Mouse (Mus musculus) megakaryocyte-erythroid progenitor cell, adult 5 weeks (primary cell): ENCODE measurements around the gene Vmn1r85. TPM values are rescaled to one million over a fixed set of nuclear protein-coding genes. Genes with fewer than 3 reads are reported as not detected.

Experiments used
- polyA plus RNA-seq: library from polyadenylated mRNA; stranded (reverse); fragments of >175 nt; gene quantifications from 2 replicates; pipeline ENCODE4 v1.2.3, GENCODE M21; 2012

The Vmn1r85 gene
- polyA plus RNA-seq: 0.01 TPM in 1 of 2 replicates, not detected in the other

DNA sequence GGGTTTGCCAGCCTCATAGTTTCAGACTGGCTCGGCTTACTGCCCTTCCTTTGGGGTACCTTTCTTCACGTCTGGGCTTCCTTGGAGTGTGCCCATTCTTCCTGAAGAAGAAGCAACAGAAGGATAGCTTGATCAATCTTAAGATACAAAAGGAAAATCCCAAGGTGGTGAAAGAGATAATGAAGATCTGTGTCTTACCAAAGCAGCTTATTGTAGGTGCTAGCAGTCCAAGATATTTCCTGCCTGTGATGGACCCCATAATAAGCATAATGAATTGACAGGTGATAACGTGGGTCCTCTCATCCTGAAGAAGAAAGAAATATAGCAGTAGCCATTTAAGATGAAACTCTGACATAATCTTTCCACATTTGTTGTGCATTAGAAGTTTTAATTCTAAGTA, at the start of gene Vmn1r85:
Gene Vmn1r85 (minus strand): TSS at position 101 of the 400 bp plus-strand sequence.

DNA sequence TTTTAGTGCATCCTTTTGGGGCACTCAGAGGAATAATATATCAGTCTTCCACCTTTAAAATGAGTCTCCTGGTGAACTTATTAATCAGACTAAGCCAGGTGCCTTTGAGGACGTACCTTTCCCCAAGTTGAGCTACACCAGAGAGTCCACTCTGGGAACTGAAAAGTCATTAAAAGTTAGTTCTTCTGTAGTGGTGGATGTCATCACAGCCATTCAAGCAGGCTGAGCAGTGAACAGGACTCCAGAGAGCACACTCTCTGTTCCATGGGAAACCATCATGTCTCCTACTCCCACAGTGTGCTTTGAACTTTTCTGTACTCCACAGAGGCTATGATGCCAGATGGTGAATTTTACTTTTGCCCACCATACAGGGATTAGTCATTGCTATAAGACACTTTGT, 45.1 kb upstream of the Vmn1r85 start, which contains the start of gene Vmn1r87:
Gene Vmn1r87 (minus strand): TSS at position 101 of the 400 bp plus-strand sequence.

DNA sequence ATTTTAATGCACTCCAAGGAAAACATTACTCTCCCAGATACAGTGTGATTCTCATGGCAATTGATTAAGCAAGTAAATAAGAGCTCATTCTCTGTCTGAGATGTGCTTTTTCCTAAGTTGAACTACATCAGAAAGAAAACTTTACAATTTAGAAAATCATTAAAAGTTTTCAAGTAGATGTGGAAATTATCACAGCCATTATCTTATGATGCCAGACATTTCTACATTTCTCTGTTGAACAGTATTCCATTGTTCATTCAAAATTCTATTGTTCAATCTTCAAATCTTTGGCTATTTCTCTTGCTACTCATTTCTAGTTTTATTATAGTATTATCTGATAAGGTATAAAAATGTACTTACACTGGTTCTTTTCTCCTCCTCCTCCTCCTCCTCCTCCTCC, 24.8 kb upstream of the Vmn1r85 start, which contains the start of gene Vmn1r86:
Gene Vmn1r86 (minus strand): TSS at position 101 of the 400 bp plus-strand sequence.

DNA sequence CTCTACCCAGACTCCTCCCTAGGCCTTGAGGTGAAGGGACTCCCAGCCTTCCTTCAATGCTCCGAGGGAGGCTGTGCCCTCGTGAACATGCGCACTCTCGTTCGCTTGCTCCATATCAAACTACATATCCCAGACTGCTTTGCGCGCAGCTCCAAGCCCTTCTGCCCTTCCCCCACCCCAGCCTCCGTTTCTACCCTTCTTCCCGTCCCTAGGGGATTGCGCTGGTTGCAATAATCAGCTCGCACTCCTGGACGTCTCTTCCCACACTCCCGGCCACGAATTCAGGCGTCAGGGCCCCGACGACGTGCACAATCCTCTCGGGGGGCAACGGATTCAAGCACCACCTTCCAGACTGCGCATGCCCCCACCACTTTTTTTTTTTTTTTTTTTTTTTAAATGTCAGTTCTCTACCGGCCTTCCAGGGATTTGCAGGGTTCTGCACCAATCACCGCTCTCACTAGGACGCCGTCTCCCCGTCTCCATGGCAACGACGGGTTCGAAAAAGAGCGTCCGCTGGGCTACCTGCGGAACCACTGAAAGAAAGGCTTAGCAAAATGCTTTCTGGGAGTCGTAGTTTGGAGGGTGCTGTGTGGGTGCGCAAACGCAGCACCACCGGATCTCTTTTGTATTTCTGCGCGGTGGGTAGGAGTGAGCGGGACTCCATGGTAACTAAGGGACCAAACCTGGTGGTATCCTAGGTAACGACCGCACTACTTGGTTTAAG, 40.5 kb downstream of the Vmn1r85 start, which contains the start of gene Mzf1:
Gene Mzf1 (minus strand): TSS at position 478 of the 724 bp plus-strand sequence.

DNA sequence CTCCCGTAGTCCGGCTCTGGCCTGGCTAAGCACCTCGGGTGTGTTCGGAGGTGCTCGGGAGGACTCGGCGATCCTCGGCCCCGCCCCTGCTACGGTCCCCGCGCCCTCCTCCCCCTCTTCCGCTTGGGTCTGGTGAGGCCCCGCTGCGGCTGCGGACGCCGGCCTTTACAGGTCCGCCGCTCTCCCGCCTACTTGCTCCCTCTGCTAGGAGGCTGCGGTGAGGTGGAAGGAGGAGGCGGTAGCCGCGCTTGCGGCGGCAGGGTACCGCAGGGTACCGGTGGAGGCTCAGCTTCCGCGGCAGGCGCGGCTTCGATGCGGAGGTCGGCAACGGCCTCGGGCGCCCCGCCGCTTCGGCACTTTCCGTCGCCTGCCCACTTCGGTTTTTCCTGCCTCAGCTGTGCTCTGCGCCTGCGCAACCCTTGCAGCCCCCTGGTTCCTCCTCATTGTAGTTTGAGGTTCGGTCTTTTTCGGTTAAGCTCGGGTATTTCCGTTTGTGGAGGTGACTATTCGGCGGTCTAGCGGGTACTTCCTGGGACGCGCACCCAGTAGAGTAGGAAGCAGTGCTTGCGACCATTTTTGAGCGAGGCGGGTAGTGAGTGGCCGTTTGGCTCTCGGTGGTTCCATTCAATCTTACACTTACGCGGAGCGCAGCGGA, 56.9 kb downstream of the Vmn1r85 start, which contains the start of gene Ube2m:
Gene Ube2m (minus strand): TSS at position 375 of the 655 bp plus-strand sequence.

DNA sequence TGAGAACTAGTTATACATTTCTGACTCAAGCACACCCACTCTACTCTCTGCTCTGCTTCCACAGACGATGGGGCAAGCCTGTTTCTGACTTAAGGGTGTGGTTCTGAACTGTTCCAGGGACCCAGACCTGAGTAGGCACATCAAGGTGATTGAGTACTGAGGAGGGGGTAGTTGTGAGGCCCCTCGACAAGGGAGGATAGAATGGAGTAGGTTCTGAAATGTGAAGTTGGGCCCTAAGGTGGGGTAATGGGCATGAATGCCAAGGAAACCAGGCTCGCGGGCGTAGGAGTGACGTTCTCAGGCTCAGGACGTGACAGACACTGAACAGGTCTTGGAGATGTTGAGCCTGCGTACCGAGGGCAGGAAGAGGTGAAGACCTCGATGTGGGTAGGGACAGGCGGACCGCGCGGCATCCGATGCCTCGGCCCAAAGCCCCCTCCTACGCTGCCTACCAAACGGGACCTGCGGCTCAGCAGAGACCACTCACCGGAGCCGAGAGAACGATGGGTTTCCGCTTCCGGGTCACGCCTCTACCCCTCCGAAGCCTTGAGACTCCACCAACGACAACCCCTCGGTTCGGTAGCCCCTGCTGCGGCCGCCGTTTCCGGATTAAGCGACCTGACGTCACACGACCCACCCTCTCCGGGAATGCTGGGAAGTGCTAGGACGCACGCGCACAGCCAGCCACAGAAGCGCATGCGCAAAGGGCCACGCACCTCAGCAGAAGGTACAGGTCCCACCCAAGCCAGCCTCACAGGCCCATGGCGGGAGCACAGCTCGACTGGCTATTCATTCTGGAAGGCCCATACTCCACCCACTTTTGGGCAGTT, 60.6 kb downstream of the Vmn1r85 start, which contains the start of gene Chmp2a:
Gene Chmp2a (minus strand): TSS at position 660 of the 830 bp plus-strand sequence.

Other genes with a start within 250 kb of the Vmn1r85 start
- 0.24 and 0.38 TPM in 2 replicates for gene Zfp128, start 214.0 kb downstream of the Vmn1r85 start, polyA plus RNA-seq
- gene Zscan22, start 197.4 kb downstream of the Vmn1r85 start, polyA plus RNA-seq: 2.4 and 3.0 TPM in 2 replicates
- 3,057 and 3,219 TPM in 2 replicates for gene Rps5, start 172.9 kb downstream of the Vmn1r85 start, polyA plus RNA-seq
- gene Rnf225, start 167.8 kb downstream of the Vmn1r85 start, polyA plus RNA-seq: 2.0 and 2.5 TPM in 2 replicates
- gene Zfp324, start 129.3 kb downstream of the Vmn1r85 start, polyA plus RNA-seq: 3.0 and 3.8 TPM in 2 replicates
- 4.6 and 4.9 TPM in 2 replicates for gene Zfp446, start 117.3 kb downstream of the Vmn1r85 start, polyA plus RNA-seq
- gene Slc27a5, start 97.0 kb downstream of the Vmn1r85 start, polyA plus RNA-seq: not detected in 2 replicates
- gene Trim28, start 96.1 kb downstream of the Vmn1r85 start, polyA plus RNA-seq: 371 and 417 TPM in 2 replicates
- 75.2 and 96.9 TPM in 2 replicates for gene Zbtb45, start 85.1 kb downstream of the Vmn1r85 start, polyA plus RNA-seq
- gene Chmp2a, start 60.4 kb downstream of the Vmn1r85 start, polyA plus RNA-seq: 222 and 231 TPM in 2 replicates
- 259 and 281 TPM in 2 replicates for gene Ube2m, start 56.9 kb downstream of the Vmn1r85 start, polyA plus RNA-seq
- gene Mzf1, start 40.4 kb downstream of the Vmn1r85 start, polyA plus RNA-seq: 1.3 and 1.6 TPM in 2 replicates
- not detected in 2 replicates for gene Vmn1r86, start 24.7 kb upstream of the Vmn1r85 start, polyA plus RNA-seq
- 0.02 TPM in 1 of 2 replicates, not detected in the other for gene Vmn1r87, start 45.0 kb upstream of the Vmn1r85 start, polyA plus RNA-seq
- 0.01 TPM in 2 replicates for gene Vmn1r88, start 64.4 kb upstream of the Vmn1r85 start, polyA plus RNA-seq
- gene Vmn1r89, start 117.8 kb upstream of the Vmn1r85 start, polyA plus RNA-seq: not detected in 2 replicates
- gene Lig1, start 182.1 kb upstream of the Vmn1r85 start, polyA plus RNA-seq: 63.9 and 82.8 TPM in 2 replicates
- gene Zswim9, start 183.5 kb upstream of the Vmn1r85 start, polyA plus RNA-seq: 1.2 and 1.8 TPM in 2 replicates
- 0.06 and 0.13 TPM in 2 replicates for gene Pla2g4c, start 229.5 kb upstream of the Vmn1r85 start, polyA plus RNA-seq